Mouse (Mus musculus): ENCODE data around the gene Opcml. TPM values are rescaled to one million over a fixed set of nuclear protein-coding genes. Genes with fewer than 3 reads are reported as not detected.

The Opcml gene
- total and polyA plus RNA-seq, 2 experiments from 2014 or later: 48.3 to 140 TPM

GRCm38 (mm10) chr9:28909738-28910137 lies 1119.2 kb downstream of the Opcml start:
- WGBS: 88% methylated on average over 4 of the region's 4 CpGs

GRCm38 (mm10) chr9:28911571-28912185 lies 1121.1 kb downstream of the Opcml start:
- no peak for TF ChIP-seq CTCF (IDR thresholded peaks at IDR 0.05; ENCODE audit: low read depth)
- no peaks in the 10 kb centered on the region for H3K4me1 ChIP-seq (ENCODE audit: insufficient read depth)
- H3K27me3 ChIP-seq (ENCODE audit: insufficient read depth, low read length): no peaks in the 10 kb centered on the region
- no peaks in the 10 kb centered on the region for H3K9me3 ChIP-seq (ENCODE audit: low read length)
- WGBS: 28% methylated on average over 13 of the region's 13 CpGs
- ATAC-seq: no peak
- H3K9ac ChIP-seq: no peak overlapping the region; the same call in 1 of the 2 replicates
- no peak overlapping the region for H3K4me2 ChIP-seq (ENCODE audit: low read depth)
- DNase-seq: peak; percentile 30
- H3K36me3 ChIP-seq (ENCODE audit: insufficient read depth): no peaks in the 10 kb centered on the region
- no peak overlapping the region for H3K27ac ChIP-seq (ENCODE audit: low read depth, low read length)
- no peak overlapping the region for H3K4me3 ChIP-seq (ENCODE audit: low read depth, low read length)

More at GRCm38 (mm10) chr9:28909738-28910137, 1119.2 kb downstream of the Opcml start:
- H3K4me1 ChIP-seq (ENCODE audit: insufficient read depth): no peaks in the 10 kb centered on the region
- H3K27ac ChIP-seq (ENCODE audit: low read depth, low read length): no peak overlapping the region
- ATAC-seq (no peak), DNase-seq (no peak)
- no peaks in the 10 kb centered on the region for H3K27me3 ChIP-seq (ENCODE audit: insufficient read depth, low read length)
- no peak overlapping the region for H3K4me3 ChIP-seq (ENCODE audit: low read depth, low read length)
- no peak overlapping the region for H3K4me2 ChIP-seq (ENCODE audit: low read depth)
- TF ChIP-seq CTCF (IDR thresholded peaks at IDR 0.05; ENCODE audit: low read depth): no peak
- no peak overlapping the region for H3K9ac ChIP-seq
- no peaks in the 10 kb centered on the region for H3K9me3 ChIP-seq (ENCODE audit: low read length)
- H3K36me3 ChIP-seq (ENCODE audit: insufficient read depth): no peaks in the 10 kb centered on the region

- Histone ChIP-seq H3K36me3 (ENCODE audit: insufficient read depth) (no peaks in the 10 kb centered on the region), H3K4me3 (ENCODE audit: low read depth, low read length) (no peak overlapping the region), H3K27me3 (ENCODE audit: insufficient read depth, low read length) (no peaks in the 10 kb centered on the region), H3K9me3 (ENCODE audit: low read length) (no peaks in the 10 kb centered on the region), H3K27ac (ENCODE audit: low read depth, low read length) (no peak overlapping the region), H3K4me2 (ENCODE audit: low read depth) (no peak overlapping the region), H3K9ac (no peak overlapping the region), H3K4me1 (ENCODE audit: insufficient read depth) (no peaks in the 10 kb centered on the region)
- WGBS: 78% methylated on average over 2 of the region's 2 CpGs
- DNase-seq (no peak), ATAC-seq (no peak)
- TF ChIP-seq CTCF (IDR thresholded peaks at IDR 0.05; ENCODE audit: low read depth): no peak
Observed at GRCm38 (mm10) chr9:28932069-28932468, 1141.5 kb downstream of the Opcml start.

GRCm38 (mm10) chr9:28937163-28937562 lies 1146.6 kb downstream of the Opcml start:
- ATAC-seq: no peak
- H3K9ac ChIP-seq: no peak overlapping the region
- H3K36me3 ChIP-seq (ENCODE audit: insufficient read depth): no peaks in the 10 kb centered on the region
- no peak overlapping the region for H3K27ac ChIP-seq (ENCODE audit: low read depth, low read length)
- H3K4me2 ChIP-seq (ENCODE audit: low read depth): no peak overlapping the region
- DNase-seq: no peak
- no peaks in the 10 kb centered on the region for H3K9me3 ChIP-seq (ENCODE audit: low read length)
- 85% methylated on average over 6 of the region's 6 CpGs for WGBS
- no peaks in the 10 kb centered on the region for H3K4me1 ChIP-seq (ENCODE audit: insufficient read depth)
- no peak for TF ChIP-seq CTCF (IDR thresholded peaks at IDR 0.05; ENCODE audit: low read depth)
- H3K27me3 ChIP-seq (ENCODE audit: insufficient read depth, low read length): no peaks in the 10 kb centered on the region
- H3K4me3 ChIP-seq (ENCODE audit: low read depth, low read length): no peak overlapping the region

- 73% methylated on average over 2 of the region's 2 CpGs for WGBS
- TF ChIP-seq CTCF (IDR thresholded peaks at IDR 0.05; ENCODE audit: low read depth): peak; percentile 55
Observed at GRCm38 (mm10) chr9:28937980-28938379, 1147.4 kb downstream of the Opcml start.

GRCm38 (mm10) chr9:28940901-28941300 lies 1150.3 kb downstream of the Opcml start:
- Histone ChIP-seq H3K27ac (ENCODE audit: low read depth, low read length) (no peak overlapping the region), H3K9me3 (ENCODE audit: low read length) (no peaks in the 10 kb centered on the region), H3K4me1 (ENCODE audit: insufficient read depth) (no peaks in the 10 kb centered on the region), H3K36me3 (ENCODE audit: insufficient read depth) (no peaks in the 10 kb centered on the region), H3K27me3 (ENCODE audit: insufficient read depth, low read length) (no peaks in the 10 kb centered on the region), H3K4me2 (ENCODE audit: low read depth) (no peak overlapping the region), H3K4me3 (ENCODE audit: low read depth, low read length) (no peak overlapping the region), H3K9ac (no peak overlapping the region)
- no peak for TF ChIP-seq CTCF (IDR thresholded peaks at IDR 0.05; ENCODE audit: low read depth)
- no peak for DNase-seq
- no peak for ATAC-seq

More at GRCm38 (mm10) chr9:28937980-28938379, 1147.4 kb downstream of the Opcml start:
- no peak overlapping the region for H3K9ac ChIP-seq
- no peak overlapping the region for H3K4me3 ChIP-seq (ENCODE audit: low read depth, low read length)
- no peaks in the 10 kb centered on the region for H3K36me3 ChIP-seq (ENCODE audit: insufficient read depth)
- H3K4me1 ChIP-seq (ENCODE audit: insufficient read depth): no peaks in the 10 kb centered on the region
- no peaks in the 10 kb centered on the region for H3K27me3 ChIP-seq (ENCODE audit: insufficient read depth, low read length)
- peak; percentile 23 for DNase-seq
- H3K4me2 ChIP-seq (ENCODE audit: low read depth): no peak overlapping the region
- H3K27ac ChIP-seq (ENCODE audit: low read depth, low read length): no peak overlapping the region
- no peaks in the 10 kb centered on the region for H3K9me3 ChIP-seq (ENCODE audit: low read length)
- peak; percentile 51; the same call in 1 of the 2 replicates for ATAC-seq

GRCm38 (mm10) chr9:28969455-28969854 lies 1178.9 kb downstream of the Opcml start:
- no peaks in the 10 kb centered on the region for H3K27me3 ChIP-seq (ENCODE audit: insufficient read depth, low read length)
- no peaks in the 10 kb centered on the region for H3K4me1 ChIP-seq (ENCODE audit: insufficient read depth)
- H3K9me3 ChIP-seq (ENCODE audit: low read length): no peaks in the 10 kb centered on the region
- ATAC-seq: peak; percentile 78
- no peaks in the 10 kb centered on the region for H3K36me3 ChIP-seq (ENCODE audit: insufficient read depth)
- no peak for TF ChIP-seq CTCF (IDR thresholded peaks at IDR 0.05; ENCODE audit: low read depth)
- no peak overlapping the region for H3K9ac ChIP-seq
- no peak overlapping the region for H3K27ac ChIP-seq (ENCODE audit: low read depth, low read length)
- H3K4me3 ChIP-seq (ENCODE audit: low read depth, low read length): no peak overlapping the region
- DNase-seq: no peak
- no peak overlapping the region for H3K4me2 ChIP-seq (ENCODE audit: low read depth)
- 61% methylated on average over 1 of the region's 1 CpGs for WGBS

Small RNAs within 50 kb of the gene (microRNA-seq; reads per million reads assigned to microRNA genes)
- 0 reads per million in 2 experiments for gene Gm44316

All from forebrain, postnatal 0 days (tissue).